Mouse (Mus musculus): Measurements from ENCODE around the gene Rasd1. TPM values are rescaled to one million over a fixed set of nuclear protein-coding genes. Genes with fewer than 3 reads are reported as not detected.

Gene Rasd1
- polyA plus RNA-seq, 1 experiment, result 7.2 TPM

DNA sequence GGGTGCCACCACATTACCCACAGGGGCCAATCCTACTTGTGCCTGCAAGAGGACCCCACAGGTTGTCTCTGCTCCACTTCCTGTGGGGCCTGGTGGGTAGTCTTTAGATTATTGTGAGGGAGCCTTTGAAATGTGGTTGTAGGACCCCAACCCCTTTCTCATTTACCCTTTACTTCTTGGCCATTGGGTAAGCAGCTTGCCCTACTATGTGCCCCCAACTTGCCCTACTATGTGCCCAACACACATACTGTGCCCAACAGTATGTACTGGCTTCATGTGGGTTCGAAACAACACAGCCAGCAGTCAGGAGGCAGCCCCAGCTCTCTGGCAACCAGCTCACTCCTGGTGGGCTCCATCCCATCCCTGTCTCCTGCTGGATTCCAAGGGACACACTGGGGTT lies 3.0 kb upstream of the Rasd1 start:
- no peaks in the 10 kb centered on the region for H3K36me3 ChIP-seq (ENCODE audit: control insufficient read depth, insufficient read depth, low read length)
- no peaks in the 10 kb centered on the region for H3K27me3 ChIP-seq (replicated peaks; ENCODE audit: control insufficient read depth, insufficient read depth, low read length)
- 90% methylated on average over 1 of the region's 1 CpGs for WGBS
- H3K4me1 ChIP-seq (ENCODE audit: control insufficient read depth, insufficient read depth, low read length), result no peaks in the 10 kb centered on the region
- TF ChIP-seq POLR2A (IDR thresholded peaks at IDR 0.05; ENCODE audit: low read depth, low read length), result no peak
- TF ChIP-seq CTCF (conservative IDR thresholded peaks at IDR 0.05; ENCODE audit: insufficient read depth, insufficient read length, low read depth, low read length), result no peak
- no peak overlapping the region for H3K27ac ChIP-seq (ENCODE audit: insufficient read depth, low read depth, low read length)
- no peak overlapping the region for H3K4me3 ChIP-seq (ENCODE audit: insufficient read depth, low read depth, low read length)
- DNase-seq, result no peak

DNA sequence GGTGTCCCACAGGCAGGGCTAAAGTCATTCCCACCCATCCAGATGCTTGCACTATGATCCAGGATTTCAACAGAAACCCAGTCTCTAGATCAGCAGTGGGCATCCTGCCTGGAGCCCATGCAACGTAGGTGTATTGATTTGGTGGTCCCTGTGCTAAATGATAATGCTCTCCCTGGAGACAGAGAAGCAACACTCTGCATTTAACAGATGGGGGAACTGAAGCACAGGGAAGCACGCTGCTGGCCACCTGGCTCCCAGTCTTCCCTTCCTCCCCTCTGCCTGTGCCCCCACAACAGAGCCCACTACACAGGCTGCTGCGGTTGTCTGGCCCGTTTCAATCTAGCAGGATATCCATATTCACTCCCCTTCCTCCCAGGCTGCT lies 1.3 kb upstream of the Rasd1 start:
- Histone ChIP-seq H3K4me3 (ENCODE audit: insufficient read depth, low read depth, low read length) (no peak overlapping the region), H3K4me1 (ENCODE audit: control insufficient read depth, insufficient read depth, low read length) (no peaks in the 10 kb centered on the region), H3K27me3 (replicated peaks; ENCODE audit: control insufficient read depth, insufficient read depth, low read length) (no peaks in the 10 kb centered on the region), H3K27ac (ENCODE audit: insufficient read depth, low read depth, low read length) (no peak overlapping the region), H3K36me3 (ENCODE audit: control insufficient read depth, insufficient read depth, low read length) (no peaks in the 10 kb centered on the region)
- 78% methylated on average over 4 of the region's 4 CpGs for WGBS
- no peak for DNase-seq
- TF ChIP-seq POLR2A (IDR thresholded peaks at IDR 0.05; ENCODE audit: low read depth, low read length) (no peak), CTCF (conservative IDR thresholded peaks at IDR 0.05; ENCODE audit: insufficient read depth, insufficient read length, low read depth, low read length) (no peak)

DNA sequence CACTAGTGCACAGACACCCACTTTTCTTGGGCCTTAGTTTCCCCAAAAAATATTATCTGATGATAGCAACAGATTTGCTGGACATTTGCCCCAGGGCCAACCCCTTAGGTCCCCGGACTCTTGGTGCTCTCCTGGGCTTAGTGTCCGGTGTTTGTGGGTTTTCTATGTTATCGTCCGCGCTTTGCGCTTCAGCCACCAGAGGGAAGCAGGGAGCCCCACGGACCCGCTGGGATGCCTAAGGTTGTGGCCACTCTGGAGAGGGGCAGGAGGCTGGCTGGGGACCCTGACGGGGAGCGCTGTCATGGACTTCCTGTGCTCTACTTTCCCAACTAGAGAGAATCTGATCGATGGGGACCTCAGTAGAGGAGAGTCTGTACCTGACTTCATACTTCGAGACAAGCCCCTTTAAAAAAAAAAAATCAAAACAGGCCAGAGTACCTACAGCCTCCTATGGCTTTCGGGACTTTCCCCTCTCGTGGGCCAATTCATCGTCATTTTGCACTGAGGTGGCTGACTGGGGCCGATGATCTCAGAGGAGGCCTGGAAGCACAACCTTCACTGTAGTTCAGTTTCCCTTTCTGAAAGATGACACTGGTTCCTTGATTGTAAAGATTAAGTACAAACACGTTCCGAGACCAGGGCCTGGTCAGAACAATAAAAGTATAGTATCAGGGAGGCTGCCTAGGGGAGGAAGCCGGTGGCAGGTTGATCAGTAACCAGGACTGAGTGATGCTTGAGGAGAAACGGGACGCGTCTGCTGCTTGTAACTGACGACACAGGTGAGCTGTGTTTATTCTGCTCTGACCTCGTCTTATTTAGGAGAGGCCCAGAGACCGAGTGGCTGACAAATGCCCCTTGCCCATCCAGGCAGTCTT lies 720 bp upstream of the Rasd1 start:
- peak; percentile 87 for DNase-seq
- Histone ChIP-seq H3K27me3 (replicated peaks; ENCODE audit: control insufficient read depth, insufficient read depth, low read length) (no peaks in the 10 kb centered on the region), H3K4me1 (ENCODE audit: control insufficient read depth, insufficient read depth, low read length) (no peaks in the 10 kb centered on the region), H3K36me3 (ENCODE audit: control insufficient read depth, insufficient read depth, low read length) (no peaks in the 10 kb centered on the region), H3K27ac (ENCODE audit: insufficient read depth, low read depth, low read length) (peak overlapping the region; percentile 69), H3K4me3 (ENCODE audit: insufficient read depth, low read depth, low read length) (peak overlapping the region; percentile 56)
- TF ChIP-seq CTCF (conservative IDR thresholded peaks at IDR 0.05; ENCODE audit: insufficient read depth, insufficient read length, low read depth, low read length) (peak; percentile 83), POLR2A (IDR thresholded peaks at IDR 0.05; ENCODE audit: low read depth, low read length) (no peak)
- 13% methylated on average over 25 of the region's 25 CpGs for WGBS

DNA sequence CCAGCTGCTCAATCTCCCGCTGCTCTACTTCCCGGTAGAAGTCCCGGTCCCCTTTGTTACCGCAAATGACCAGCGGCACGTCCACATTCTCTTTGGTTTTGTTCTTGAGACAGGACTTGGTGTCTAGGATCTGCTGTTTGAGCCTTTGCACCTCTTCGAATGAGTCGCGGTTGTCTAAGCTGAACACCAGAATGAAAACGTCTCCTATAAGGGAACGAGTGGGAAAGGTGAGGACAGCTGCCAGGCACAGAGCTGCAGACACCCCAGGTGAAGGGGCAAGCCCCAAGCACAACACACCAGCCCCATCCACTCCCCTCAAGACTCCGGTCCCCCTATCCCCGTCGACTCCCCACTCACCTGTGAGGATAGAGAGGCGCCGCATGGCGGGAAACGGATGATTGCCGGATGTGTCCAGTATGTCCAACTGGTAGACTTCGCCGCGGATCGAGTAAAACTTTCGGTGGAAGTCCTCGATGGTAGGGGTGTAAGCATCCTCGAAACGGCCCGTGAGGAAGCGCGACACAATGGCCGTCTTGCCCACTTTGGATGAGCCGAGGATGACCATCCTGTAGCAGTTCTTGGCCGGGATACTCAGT lies 483 bp downstream of the Rasd1 start:
- no peaks in the 10 kb centered on the region for H3K36me3 ChIP-seq (ENCODE audit: control insufficient read depth, insufficient read depth, low read length)
- TF ChIP-seq CTCF (conservative IDR thresholded peaks at IDR 0.05; ENCODE audit: insufficient read depth, insufficient read length, low read depth, low read length) (no peak), POLR2A (IDR thresholded peaks at IDR 0.05; ENCODE audit: low read depth, low read length) (no peak)
- peak overlapping the region; percentile 56 for H3K4me3 ChIP-seq (ENCODE audit: insufficient read depth, low read depth, low read length)
- H3K4me1 ChIP-seq (ENCODE audit: control insufficient read depth, insufficient read depth, low read length), result no peaks in the 10 kb centered on the region
- 1% methylated on average over 33 of the region's 33 CpGs for WGBS
- H3K27me3 ChIP-seq (replicated peaks; ENCODE audit: control insufficient read depth, insufficient read depth, low read length), result no peaks in the 10 kb centered on the region
- peak; percentile 28 for DNase-seq
- no peak overlapping the region for H3K27ac ChIP-seq (ENCODE audit: insufficient read depth, low read depth, low read length)

DNA sequence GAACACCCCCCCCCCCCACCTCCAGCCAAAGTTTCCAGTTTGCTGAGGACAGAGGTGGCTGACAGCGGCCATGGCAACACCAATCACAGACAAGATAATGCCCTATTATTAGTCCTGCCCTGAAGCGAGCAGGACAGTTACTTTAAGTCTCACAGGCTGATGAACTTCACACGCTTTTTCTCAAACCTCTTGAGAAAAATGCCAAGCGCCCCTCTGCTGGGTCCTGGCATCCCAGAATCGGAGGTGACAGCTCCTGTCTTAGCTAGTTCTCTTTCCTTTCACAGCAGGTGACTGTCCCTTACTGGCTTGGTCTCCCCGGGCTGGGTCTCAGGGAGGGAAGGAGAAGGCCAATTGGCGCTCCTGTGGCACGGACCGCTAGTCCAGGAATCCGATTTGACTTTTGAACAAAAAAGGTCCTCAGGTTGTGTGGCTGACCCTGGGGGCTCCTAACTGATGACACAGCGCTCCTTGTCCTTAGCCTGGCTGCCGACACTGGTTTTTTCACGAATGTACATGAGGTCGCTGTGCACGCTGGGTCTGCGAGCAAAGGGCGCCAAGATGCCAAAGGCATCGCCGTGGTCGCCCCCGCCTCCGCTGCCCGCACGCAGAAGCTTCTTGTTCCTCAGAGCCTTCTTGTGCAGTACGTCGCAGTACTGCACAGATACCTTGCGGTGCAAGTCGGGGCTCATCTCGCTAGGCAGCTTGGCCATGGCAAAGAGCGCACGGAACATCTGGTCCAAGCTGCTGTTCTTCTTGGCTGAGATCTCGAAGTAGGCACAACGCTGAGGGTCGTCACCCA lies 1.2 kb downstream of the Rasd1 start:
- H3K27me3 ChIP-seq (replicated peaks; ENCODE audit: control insufficient read depth, insufficient read depth, low read length), result no peaks in the 10 kb centered on the region
- WGBS, result 14% methylated on average over 34 of the region's 34 CpGs
- TF ChIP-seq CTCF (conservative IDR thresholded peaks at IDR 0.05; ENCODE audit: insufficient read depth, insufficient read length, low read depth, low read length), result no peak
- TF ChIP-seq POLR2A (IDR thresholded peaks at IDR 0.05; ENCODE audit: low read depth, low read length), result no peak
- H3K4me3 ChIP-seq (ENCODE audit: insufficient read depth, low read depth, low read length), result peak overlapping the region; percentile 56
- H3K27ac ChIP-seq (ENCODE audit: insufficient read depth, low read depth, low read length), result no peak overlapping the region
- no peaks in the 10 kb centered on the region for H3K4me1 ChIP-seq (ENCODE audit: control insufficient read depth, insufficient read depth, low read length)
- DNase-seq, result peak; percentile 18
- H3K36me3 ChIP-seq (ENCODE audit: control insufficient read depth, insufficient read depth, low read length), result no peaks in the 10 kb centered on the region

DNA sequence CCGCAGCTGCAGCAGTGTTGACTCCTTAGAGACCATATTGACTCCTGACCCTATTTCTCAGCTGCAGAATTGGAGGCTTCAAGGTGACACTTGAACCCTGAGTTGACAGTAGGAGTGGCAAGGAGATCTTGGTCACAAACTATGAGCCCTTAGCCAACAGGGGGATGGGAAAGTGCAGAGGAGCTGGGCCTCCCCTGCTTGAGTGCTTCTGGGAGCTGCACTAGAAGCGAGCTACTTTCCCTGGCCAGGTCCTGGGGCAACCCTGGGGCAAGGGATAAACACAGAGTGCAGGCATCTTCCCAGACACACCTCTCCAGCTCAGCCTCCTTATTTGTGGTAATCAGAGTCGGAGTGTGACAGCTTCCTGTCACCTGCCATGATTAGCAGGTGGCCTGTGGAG lies 2.2 kb downstream of the Rasd1 start:
- Histone ChIP-seq H3K27me3 (replicated peaks; ENCODE audit: control insufficient read depth, insufficient read depth, low read length) (no peaks in the 10 kb centered on the region), H3K4me1 (ENCODE audit: control insufficient read depth, insufficient read depth, low read length) (no peaks in the 10 kb centered on the region), H3K36me3 (ENCODE audit: control insufficient read depth, insufficient read depth, low read length) (no peaks in the 10 kb centered on the region), H3K27ac (ENCODE audit: insufficient read depth, low read depth, low read length) (no peak overlapping the region), H3K4me3 (ENCODE audit: insufficient read depth, low read depth, low read length) (no peak overlapping the region)
- TF ChIP-seq CTCF (conservative IDR thresholded peaks at IDR 0.05; ENCODE audit: insufficient read depth, insufficient read length, low read depth, low read length) (no peak), POLR2A (IDR thresholded peaks at IDR 0.05; ENCODE audit: low read depth, low read length) (no peak)
- 88% methylated on average over 3 of the region's 3 CpGs for WGBS
- no peak for DNase-seq
